Mouse (Mus musculus) layer of hippocampus, adult 11-12 months (tissue): ENCODE data around the gene Dennd2c.
A peak's percentile ranks its signal among the peaks of the same experiment; 100 is the strongest.
"Not testable (repeated sequence)": the region's sequence is repeated elsewhere in the genome, so short reads cannot be mapped to it uniquely, and the experiment has no call there.

Experiments
- DNase-seq: peaks from one replicate; pipeline ENCODE4 v3.0.0; 2022; ENCODE audit warnings: low spot score

Gene Dennd2c

DNA sequence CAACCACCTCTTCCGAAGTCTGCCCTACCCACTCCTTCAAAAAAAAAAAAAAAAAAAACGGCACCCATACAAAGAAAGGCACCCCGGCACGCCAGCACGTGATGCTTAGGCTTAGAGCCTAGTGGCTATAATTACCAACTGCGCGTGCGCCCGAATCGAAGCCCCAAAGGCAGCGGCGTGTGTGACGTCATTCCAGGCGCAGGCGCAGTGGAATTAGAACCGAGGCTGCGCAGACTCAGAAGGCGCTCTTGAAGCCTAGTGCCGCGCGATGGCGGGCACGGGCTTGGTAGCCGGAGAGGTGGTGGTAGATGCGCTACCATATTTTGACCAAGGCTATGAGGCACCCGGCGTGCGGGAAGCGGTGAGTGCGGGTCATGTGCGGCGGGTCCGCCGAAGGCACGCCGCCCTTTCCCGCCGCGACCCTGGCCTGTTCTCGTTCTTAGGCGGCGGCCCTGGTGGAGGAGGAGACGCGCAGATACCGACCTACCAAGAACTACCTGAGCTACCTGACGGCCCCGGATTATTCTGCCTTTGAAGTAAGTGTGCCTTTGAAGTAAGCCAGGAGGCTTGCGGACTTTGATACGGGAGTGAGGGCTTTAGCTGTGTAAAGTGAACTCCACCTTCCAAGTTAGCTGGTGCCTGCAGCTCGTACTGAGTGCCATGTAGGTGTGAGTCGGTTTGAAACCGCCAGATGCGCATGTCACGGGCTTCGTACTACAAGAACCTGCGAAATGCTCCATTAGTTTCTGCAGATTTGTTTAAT is 69.3 kb downstream of the Dennd2c start, which contains the start of gene Bcas2:
Bcas2 (plus strand) TSS at position 151 of the 763 bp plus-strand sequence.
- DNase-seq: peak; percentile 98

- no peak for DNase-seq
Measured at GRCm38 (mm10) chr3:103172615-103173014, 70.2 kb downstream of the Dennd2c start.

DNA sequence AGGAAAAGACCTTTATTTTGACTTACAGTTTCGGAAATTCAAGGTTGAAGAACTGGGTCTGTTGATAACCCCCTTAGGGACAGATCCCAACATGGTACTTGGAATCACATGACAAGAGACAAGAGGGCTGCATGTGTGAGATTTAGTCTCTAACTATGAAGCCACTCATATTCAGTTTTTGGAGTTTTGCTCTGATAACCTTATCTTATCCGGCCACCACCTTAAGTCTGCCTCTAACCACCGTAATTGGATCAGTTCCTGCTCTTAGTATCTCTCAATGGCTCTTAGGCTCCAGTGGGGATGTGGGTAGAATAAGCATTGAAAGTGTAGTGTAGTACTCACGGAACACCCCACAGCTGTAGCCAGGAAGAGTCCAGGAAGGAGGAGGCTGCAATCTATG is 74.3 kb downstream of the Dennd2c start:
- no peak for DNase-seq

DNA sequence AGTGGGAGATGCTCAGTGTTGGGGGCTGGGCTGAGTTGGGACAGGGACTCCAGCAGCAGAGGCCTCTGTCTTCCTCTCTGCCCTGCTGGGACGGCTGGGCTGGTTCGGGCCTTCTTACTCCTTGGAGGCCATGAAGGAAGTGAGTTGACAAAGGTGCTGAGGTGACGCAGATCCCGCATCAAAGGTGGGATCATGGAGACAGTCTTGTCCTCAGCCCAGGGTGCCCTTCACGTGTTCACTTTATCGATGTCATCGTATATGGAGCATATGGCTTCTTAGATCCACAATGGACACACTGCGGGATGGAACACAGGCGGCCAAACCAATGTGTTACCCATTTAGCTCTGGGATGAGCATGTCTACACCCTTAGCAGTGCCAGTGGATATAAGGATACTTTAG is 77.1 kb downstream of the Dennd2c start:
- DNase-seq: no peak

DNA sequence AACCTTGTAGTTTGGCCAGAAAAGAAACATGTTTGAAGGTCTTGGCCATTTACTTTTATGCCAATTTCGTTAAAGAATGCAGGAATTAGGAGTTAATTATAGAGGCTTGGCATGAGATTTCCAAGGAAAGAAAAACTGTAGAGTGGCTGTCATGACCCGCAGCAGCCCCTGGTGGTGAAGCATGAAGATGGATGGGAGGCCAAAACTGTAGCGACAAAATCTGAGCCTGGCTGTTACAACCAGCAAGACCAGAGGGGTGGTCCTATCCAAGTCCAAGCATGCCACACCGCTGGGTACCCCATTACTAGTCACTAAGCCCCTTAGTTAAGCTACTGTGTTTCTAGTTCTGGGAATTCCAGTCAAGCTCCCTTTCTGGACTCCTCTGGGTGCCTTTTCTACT is 78.8 kb downstream of the Dennd2c start:
- DNase-seq: no peak

- no peak for DNase-seq
Measured at GRCm38 (mm10) chr3:103182821-103183220, 80.4 kb downstream of the Dennd2c start.

- DNase-seq: not testable (repeated sequence)
Measured at GRCm38 (mm10) chr3:103184467-103184866, 82.1 kb downstream of the Dennd2c start.

- DNase-seq: no peak
Measured at GRCm38 (mm10) chr3:103188451-103188850, 86.0 kb downstream of the Dennd2c start.

- DNase-seq: no peak
Measured at GRCm38 (mm10) chr3:103188856-103189255, 86.5 kb downstream of the Dennd2c start.

DNA sequence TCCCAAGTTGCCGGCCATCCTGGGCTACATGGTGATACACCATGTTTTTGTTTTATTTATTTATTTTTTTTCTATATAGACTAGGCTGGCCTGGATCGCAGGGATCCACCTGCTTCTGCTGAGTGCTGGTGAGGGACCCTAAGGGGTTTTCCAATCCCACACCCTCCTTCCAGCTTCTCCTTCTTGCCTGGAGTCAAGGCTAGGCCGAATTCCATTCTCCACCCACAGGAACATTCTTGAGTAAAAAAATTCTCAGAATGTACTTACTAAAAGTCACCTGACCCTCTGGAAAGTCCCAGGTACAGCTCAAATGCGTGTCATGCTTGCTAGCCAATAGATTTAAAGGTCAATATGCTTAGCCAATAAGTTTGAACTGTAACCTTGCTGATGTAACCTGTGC is 89.8 kb downstream of the Dennd2c start:
- no peak for DNase-seq

DNA sequence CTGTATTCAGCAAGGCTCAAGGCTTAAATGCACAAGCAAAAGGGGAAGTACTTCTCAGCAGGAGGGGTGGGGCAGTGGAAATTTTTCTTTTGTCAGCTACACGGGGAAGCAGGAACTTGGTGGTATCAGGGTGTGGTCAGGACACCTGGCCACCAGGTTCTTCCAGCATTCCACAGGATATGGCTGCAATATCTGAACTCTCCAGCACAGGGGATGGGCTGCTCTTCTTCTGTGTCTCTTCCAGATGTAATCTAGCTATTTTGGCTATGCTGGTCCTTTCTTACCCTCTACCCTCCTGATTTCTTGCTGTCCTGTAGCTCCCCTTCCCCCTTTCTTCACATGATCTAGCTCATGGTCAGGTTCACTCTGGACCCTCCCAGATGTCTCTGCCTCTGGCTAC is 90.8 kb downstream of the Dennd2c start:
- DNase-seq: no peak

DNA sequence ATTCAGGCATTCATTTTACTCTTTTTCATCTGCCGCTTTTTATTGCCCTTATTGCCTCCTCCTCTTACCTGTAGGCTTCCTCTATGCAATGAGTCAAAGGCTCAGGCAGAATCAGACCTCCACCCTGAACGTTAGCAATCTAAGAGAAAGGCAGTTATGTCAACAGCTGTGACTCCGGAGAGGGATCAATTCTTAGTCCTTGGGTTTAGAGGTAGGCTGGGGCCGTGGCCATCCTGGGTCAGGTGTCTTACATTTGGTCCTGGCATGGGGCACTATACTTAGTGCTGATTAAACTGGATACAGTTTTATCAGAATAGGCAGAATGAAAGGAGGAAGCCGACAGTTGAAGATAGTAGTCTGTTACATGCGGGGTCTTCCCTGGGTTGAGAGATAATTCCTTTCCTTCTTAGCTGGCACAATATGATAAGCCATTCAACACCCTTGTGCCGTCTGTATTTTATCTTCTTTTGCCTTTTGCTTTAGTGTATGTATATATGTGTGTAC is 94.0 kb downstream of the Dennd2c start:
- DNase-seq: no peak

- DNase-seq: no peak
Measured at GRCm38 (mm10) chr3:103199386-103199785, 97.0 kb downstream of the Dennd2c start.

DNA sequence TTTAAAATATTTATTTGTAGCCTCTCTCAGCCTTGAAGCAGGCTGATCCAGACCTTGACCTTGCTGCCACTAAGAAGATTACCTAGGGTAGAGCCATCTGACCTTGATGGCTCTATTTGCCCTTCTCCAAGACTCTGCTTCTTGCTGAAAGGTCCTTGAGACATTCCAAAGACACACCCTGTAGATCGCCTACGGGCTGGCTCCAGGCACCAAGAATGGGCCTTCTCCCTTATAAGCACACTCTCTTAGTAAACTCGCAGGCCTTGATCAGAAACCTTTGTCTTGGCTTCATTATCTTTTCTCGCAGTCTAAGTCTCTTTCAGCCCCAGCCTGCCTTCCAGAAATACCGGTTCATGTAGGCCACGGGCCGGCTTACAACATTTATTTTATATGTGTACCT is 98.7 kb downstream of the Dennd2c start:
- not testable (repeated sequence) for DNase-seq

DNA sequence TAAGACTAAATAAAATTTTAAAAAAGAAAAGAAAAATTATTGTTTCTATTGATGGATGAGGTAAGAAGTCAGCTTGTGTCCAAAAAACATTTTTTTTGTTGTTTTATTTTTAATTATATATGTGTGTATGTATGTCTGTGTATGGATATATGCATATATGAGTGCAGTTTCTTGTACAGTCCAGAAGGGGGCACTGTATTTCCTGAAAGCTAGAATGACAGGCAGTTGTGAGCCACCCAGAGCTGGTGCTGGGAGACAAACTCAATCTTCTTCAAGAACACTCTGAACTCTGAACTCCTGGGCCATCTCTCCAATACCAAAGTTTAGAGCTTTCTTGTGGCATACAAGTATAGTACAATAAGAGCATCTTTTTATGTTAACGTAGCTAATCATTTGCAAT is 101.2 kb downstream of the Dennd2c start:
- DNase-seq: no peak

GRCm38 (mm10) chr3:103204445-103204844 is 102.0 kb downstream of the Dennd2c start:
- DNase-seq: no peak

DNA sequence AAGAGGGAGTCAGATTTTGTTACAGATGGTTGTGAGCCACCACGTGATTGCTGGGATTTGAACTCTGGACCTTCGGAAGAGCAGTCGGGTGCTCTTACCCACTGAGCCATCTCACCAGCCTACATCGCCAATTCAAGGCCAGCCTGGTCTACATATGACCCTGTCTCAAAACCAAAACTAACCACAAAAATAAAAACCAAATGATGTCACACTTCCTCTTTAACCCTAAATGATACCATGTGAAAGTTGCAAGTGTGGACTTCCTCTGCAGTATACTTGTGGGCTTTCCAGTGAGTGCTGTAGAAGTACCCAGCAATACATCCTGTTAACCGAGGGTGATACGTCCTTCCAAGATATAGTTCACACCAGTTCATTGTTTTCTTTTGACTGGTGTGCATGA is 104.0 kb downstream of the Dennd2c start:
- no peak for DNase-seq

- DNase-seq: no peak
Measured at GRCm38 (mm10) chr3:103207749-103208148, 105.3 kb downstream of the Dennd2c start.

DNA sequence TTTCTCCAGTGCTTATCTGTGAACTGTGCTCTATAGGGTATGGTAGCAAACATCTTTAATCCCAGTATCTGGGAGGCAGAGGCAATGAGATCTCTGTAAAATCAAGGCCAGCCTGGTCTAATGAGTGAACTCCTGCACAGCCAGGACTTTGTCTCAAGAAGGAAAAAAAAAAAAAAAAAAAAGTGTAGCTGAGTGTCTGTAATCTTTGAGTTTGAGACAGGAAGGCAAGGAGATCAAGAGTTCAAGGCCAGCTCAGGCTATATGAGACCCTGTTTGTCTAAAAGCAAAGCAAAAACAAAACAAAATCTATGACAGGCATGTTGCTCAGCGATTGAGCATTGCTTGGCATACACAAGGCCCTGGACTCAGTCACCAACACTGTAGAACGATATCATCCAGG is 105.8 kb downstream of the Dennd2c start:
- DNase-seq: no peak

DNA sequence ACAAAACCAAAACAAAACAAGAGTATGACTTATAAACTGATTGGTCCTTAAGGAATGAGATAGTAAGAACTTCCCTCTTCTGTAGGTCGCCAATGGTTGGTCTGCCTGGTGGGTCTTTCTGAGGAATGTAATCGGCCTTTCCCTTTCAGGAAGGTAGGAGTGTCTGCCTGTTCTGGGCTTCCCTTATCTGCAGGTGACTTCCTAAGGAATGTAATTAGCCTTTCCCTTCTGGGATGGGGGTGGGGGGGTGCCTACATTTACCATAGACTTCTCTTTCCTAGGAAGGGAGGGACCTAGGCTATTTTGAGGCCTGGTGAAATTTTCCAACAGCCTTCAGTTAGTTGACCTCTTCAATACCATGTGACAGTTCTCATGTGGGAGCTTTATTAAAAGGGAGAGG is 108.7 kb downstream of the Dennd2c start:
- no peak for DNase-seq

- DNase-seq: no peak
Measured at GRCm38 (mm10) chr3:103212142-103212541, 109.7 kb downstream of the Dennd2c start.

GRCm38 (mm10) chr3:103213537-103213936 is 111.1 kb downstream of the Dennd2c start:
- no peak for DNase-seq

GRCm38 (mm10) chr3:103214593-103215285 is 112.3 kb downstream of the Dennd2c start:
- DNase-seq: no peak
